Mouse (Mus musculus) lung, embryonic 15.5 days (tissue): Measurements from ENCODE around the gene Macc1. TPM values are rescaled to one million over a fixed set of nuclear protein-coding genes. Genes with fewer than 3 reads are reported as not detected.

Experiments used
- ATAC-seq: fragments of 200-750 bp; cut with Nextera tagmentation; 2 replicates; pipeline ENCODE4 v1.8.0; 2017; ENCODE audit warnings: moderate number of reproducible peaks, borderline replicate concordance; ENCODE audit not compliant: low FRiP score, low TSS enrichment; ENCODE audit errors: extremely low read depth
- H3K27ac ChIP-seq: fragments of 300-500 bp; sonication (generic); 2 replicates; pipeline ENCODE4 v1.5.1; 2015; ENCODE audit warnings: moderate library complexity, mild to moderate bottlenecking, inconsistent platforms
- H3K27me3 ChIP-seq: fragments of 300-500 bp; sonication (generic); 2 replicates; pipeline ENCODE4 v1.6.1; 2015; ENCODE audit warnings: inconsistent platforms
- H3K36me3 ChIP-seq: fragments of 300-500 bp; sonication (generic); 2 replicates; pipeline ENCODE4 v1.6.1; 2015; ENCODE audit warnings: inconsistent platforms
- H3K4me1 ChIP-seq: fragments of 300-500 bp; sonication (generic); 2 replicates; pipeline ENCODE4 v1.6.1; 2015; ENCODE audit warnings: inconsistent platforms
- H3K4me2 ChIP-seq: fragments of 300-500 bp; sonication (generic); 2 replicates; pipeline ENCODE4 v1.6.1; 2015; ENCODE audit warnings: inconsistent platforms, mild to moderate bottlenecking, moderate library complexity
- H3K4me3 ChIP-seq: fragments of 300-500 bp; sonication (generic); 2 replicates; pipeline ENCODE4 v1.5.1; 2015; ENCODE audit warnings: mild to moderate bottlenecking, inconsistent platforms
- H3K9ac ChIP-seq: fragments of 300-500 bp; sonication (generic); 2 replicates; pipeline ENCODE4 v1.6.1; 2015; ENCODE audit warnings: inconsistent platforms
- H3K9me3 ChIP-seq: fragments of 300-500 bp; sonication (generic); 2 replicates; pipeline ENCODE4 v1.6.1; 2016; ENCODE audit warnings: inconsistent platforms
- WGBS: fragments of 180-500 bp; shearing (Covaris S2); methylation state at CpG from one replicate; pipeline ENCODE4 v1.1.7; 2015; 5-methylcytosine and 5-hydroxymethylcytosine counted together
- polyA plus RNA-seq: library from polyadenylated mRNA; unstranded; fragments of >200 nt; fragmentation: Nextera tagmentation; extraction: Ambion mirVana; gene quantifications from 2 replicates; pipeline ENCODE4 v1.2.1, GENCODE M21; 2015

Macc1 gene
- polyA plus RNA-seq, 1 experiment from 2014 or later = 1.1 TPM

DNA sequence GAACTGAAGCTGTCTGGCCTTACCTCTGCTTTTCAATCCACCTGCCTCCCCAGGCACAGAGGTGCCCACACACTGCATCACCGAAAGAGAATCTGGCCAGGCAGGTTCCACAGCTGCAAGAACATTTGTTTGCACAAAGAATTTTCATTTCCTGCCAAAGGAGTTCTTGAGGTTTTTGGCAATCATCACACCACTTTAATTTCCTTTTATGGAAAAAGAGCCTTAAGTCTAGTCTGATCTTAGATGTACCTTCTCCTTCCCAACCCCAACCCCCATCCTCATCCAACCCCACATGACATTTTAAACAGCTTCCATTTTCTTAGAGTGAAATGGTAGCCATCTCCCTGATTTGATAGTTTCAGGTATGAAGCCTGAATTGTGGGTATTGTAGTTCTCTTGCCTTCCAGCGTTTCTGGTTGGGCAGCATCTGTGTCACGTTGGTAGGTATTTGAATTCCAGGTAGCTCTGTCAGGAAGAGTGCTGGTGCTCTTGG lies 76.2 kb downstream of the Macc1 start:
- ATAC-seq = peak; percentile 95
- Histone ChIP-seq H3K4me3 (no peak overlapping the region), H3K9ac (no peak overlapping the region), H3K4me1 (no peaks in the 10 kb centered on the region), H3K27ac (peak overlapping the region; percentile 27), H3K36me3 (no peaks in the 10 kb centered on the region), H3K27me3 (no peaks in the 10 kb centered on the region; the same call in 1 of the 2 replicates), H3K9me3 (no peaks in the 10 kb centered on the region), H3K4me2 (no peak overlapping the region; the same call in 1 of the 2 replicates)
- WGBS = 33% methylated on average over 3 of the region's 3 CpGs

DNA sequence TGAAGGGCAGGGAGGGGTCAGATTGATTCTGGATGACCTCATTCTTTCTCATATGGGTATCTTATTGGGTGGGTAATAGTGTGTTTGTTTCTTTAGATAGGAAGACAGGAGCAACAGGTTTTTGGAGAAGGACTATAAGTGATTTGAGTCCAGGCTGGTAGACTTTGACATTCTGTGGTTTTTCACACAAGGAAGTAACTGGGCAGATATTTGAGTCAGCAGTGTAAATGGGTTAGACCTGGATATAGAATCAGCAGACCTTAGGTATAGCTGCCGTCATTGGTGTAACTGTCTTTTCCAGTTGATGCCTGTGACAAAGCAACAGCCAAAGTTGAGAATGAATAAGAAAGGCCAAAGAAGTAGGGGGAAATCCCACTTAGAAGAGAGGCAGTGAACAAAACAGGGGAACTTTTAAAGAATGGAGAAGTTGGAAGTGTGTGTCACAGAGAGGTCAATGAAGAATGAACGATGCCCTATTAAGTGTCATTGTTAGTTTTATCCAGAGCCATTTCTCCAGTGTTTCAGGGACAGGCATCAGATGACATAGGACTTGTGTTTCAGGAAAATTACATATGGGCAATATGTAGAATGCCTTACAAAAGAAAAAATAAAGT lies 84.1 kb downstream of the Macc1 start:
- Histone ChIP-seq H3K4me2 (no peak overlapping the region), H3K4me3 (no peak overlapping the region), H3K4me1 (no peaks in the 10 kb centered on the region), H3K27me3 (no peaks in the 10 kb centered on the region), H3K27ac (no peak overlapping the region), H3K9me3 (no peaks in the 10 kb centered on the region), H3K36me3 (no peaks in the 10 kb centered on the region), H3K9ac (no peak overlapping the region)
- no peak for ATAC-seq
- WGBS = 81% methylated on average over 2 of the region's 2 CpGs

DNA sequence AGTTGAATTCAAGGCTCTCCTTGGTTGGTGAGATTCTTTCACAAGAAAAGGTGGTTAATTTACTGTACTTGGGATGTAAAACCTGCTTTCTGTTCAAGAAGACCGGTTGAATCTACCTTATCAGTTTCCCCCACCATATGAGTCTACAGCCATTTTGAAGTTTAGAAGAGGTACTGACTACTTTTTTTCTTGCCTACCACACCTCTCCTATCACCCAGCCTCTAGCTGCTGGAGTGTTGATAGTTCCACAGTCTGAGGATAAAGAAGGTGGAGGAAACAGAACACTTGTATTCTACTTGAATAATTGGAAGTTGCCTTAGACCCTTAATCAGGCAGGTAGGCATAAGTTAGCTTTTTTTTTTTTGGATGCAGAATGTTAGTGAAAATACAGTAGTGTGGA lies 88.2 kb downstream of the Macc1 start:
- no peak overlapping the region for H3K27ac ChIP-seq
- 85% methylated on average over 1 of the region's 1 CpGs for WGBS
- H3K9ac ChIP-seq = no peak overlapping the region
- H3K9me3 ChIP-seq = no peaks in the 10 kb centered on the region
- no peak overlapping the region for H3K4me2 ChIP-seq
- no peaks in the 10 kb centered on the region for H3K36me3 ChIP-seq
- H3K27me3 ChIP-seq = no peaks in the 10 kb centered on the region
- H3K4me1 ChIP-seq = no peaks in the 10 kb centered on the region
- H3K4me3 ChIP-seq = no peak overlapping the region
- ATAC-seq = no peak

DNA sequence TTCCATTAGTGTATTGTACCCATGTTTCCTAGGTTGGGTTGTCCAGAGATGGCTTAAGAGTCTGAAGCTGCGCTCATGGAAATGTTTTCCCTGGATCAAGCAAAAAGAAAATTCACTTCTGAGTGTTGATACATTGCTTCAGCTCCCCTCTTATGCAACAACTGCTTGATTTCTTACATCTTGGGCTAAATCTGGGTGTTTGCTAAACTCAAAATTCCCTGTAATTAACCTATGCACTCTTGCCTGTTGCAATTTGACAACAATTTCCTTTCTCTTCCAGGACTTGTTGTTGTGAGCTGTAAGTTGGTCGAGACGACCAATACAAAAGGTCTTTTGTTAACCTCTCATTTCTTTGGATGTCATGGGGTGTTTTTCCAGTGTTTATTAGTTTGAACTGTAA lies 88.7 kb downstream of the Macc1 start:
- Histone ChIP-seq H3K4me1 (no peaks in the 10 kb centered on the region), H3K27ac (no peak overlapping the region), H3K27me3 (no peaks in the 10 kb centered on the region), H3K36me3 (no peaks in the 10 kb centered on the region), H3K4me3 (no peak overlapping the region), H3K9me3 (no peaks in the 10 kb centered on the region), H3K4me2 (no peak overlapping the region), H3K9ac (no peak overlapping the region)
- 67% methylated on average over 3 of the region's 3 CpGs for WGBS
- ATAC-seq = no peak

DNA sequence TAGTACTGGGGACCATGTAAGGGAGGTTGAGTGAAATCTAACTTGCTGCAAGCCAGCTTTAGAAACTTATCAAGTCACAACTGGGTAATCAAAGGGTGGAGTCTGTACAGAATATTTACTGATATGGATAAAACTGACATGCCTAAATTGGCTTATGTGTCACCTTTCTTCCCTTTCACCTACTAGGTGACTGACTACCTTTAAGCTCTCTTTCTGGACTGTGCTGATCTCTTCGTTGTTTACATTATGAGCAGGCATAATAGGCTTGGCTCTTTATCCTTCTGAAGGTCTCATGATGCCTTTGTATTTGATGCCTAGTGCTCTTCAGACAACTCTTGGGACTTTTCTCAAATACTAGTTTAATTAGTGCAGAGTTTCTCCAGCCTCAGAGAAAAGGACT lies 90.7 kb downstream of the Macc1 start:
- Histone ChIP-seq H3K27me3 (no peaks in the 10 kb centered on the region), H3K4me1 (no peaks in the 10 kb centered on the region), H3K9me3 (no peaks in the 10 kb centered on the region), H3K9ac (no peak overlapping the region), H3K27ac (no peak overlapping the region), H3K4me3 (no peak overlapping the region), H3K36me3 (no peaks in the 10 kb centered on the region), H3K4me2 (no peak overlapping the region)
- ATAC-seq = no peak
- WGBS = 77% methylated on average over 1 of the region's 1 CpGs

DNA sequence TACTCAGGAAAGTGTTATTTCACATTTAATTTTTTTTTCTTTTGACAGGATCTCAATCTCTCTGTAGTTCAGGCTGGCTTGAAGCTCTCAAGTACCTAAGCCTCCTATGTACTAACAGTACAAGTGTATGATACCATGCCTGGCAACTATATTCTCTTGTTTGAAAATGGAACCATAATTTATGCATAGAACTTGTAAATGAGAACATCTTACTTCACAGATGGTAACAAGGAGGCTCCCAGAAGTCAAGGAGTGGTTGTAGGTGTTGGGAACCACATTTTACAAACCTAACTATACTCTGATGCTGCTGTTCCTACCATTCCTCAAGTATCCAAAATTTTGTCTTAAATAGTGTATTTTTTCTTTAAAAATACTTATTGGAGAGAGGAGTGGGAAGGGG lies 96.5 kb downstream of the Macc1 start:
- Histone ChIP-seq H3K4me3 (no peak overlapping the region), H3K9ac (no peak overlapping the region), H3K27me3 (no peaks in the 10 kb centered on the region), H3K4me2 (no peak overlapping the region), H3K36me3 (no peaks in the 10 kb centered on the region), H3K4me1 (no peaks in the 10 kb centered on the region), H3K9me3 (no peaks in the 10 kb centered on the region), H3K27ac (no peak overlapping the region)
- ATAC-seq = no peak

DNA sequence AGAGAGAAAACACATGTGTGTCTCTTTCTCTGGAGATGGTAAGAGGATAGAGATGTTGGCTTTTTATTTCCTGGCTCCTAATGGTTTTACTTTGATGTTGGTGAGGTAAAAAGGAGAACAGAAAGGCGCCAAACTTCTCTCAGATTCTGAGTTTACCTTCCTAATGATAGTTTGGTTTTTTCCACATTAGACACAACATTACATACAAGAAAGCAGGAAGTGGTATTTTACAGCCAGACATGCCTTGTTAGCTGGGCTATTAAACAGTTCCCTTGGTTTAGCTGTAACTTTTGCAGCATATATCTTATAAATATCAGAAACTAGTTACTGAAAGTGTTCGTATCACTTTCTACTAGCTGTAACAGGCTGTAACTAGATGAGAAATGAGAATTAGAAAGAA lies 96.9 kb downstream of the Macc1 start:
- H3K9ac ChIP-seq = no peak overlapping the region
- H3K36me3 ChIP-seq = no peaks in the 10 kb centered on the region
- no peaks in the 10 kb centered on the region for H3K4me1 ChIP-seq
- no peak overlapping the region for H3K4me2 ChIP-seq
- no peak for ATAC-seq
- no peaks in the 10 kb centered on the region for H3K27me3 ChIP-seq
- 75% methylated on average over 2 of the region's 2 CpGs for WGBS
- no peaks in the 10 kb centered on the region for H3K9me3 ChIP-seq
- H3K27ac ChIP-seq = no peak overlapping the region
- H3K4me3 ChIP-seq = no peak overlapping the region

DNA sequence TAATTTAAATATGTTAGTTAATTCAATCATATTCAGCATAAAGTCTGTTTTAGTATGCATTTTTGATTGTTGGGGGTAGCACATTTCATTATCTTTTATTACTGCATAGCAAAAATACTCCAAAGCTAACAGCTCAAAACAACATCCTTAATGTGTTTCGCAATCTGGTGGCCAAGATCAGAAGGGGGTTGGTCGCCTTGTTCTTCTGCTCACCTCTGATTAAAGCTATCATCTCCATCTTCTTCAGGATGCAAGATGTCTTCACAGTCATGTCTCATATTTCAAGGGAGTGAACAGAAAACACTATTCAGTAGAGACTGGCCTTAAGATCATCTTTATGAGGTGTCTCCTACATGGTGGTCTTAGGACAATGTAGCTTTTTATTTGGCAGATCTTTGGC lies 97.9 kb downstream of the Macc1 start:
- ATAC-seq = no peak
- no peaks in the 10 kb centered on the region for H3K4me1 ChIP-seq
- H3K36me3 ChIP-seq = no peaks in the 10 kb centered on the region
- no peak overlapping the region for H3K27ac ChIP-seq
- no peak overlapping the region for H3K9ac ChIP-seq
- H3K4me3 ChIP-seq = no peak overlapping the region
- WGBS = 71% methylated on average over 2 of the region's 2 CpGs
- no peak overlapping the region for H3K4me2 ChIP-seq
- no peaks in the 10 kb centered on the region for H3K27me3 ChIP-seq
- H3K9me3 ChIP-seq = no peaks in the 10 kb centered on the region

DNA sequence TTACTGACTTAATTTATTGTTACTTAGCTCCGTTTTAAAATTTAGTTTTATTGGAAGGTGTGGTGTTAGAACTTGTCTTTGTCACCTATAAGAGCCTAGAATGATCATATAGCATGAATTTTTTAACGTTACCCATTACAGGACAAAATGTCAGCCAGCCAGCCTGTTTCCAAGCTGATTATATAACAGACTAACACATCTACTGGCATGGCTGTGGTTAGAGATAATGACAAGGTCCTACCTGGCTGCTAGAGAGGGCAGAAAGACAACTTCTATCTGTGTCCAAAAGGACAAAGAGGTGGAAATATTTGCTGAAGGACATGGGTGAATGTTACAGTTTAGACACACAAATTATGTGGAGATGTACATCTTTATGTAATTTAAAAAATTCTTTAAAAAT lies 101.8 kb downstream of the Macc1 start:
- 74% methylated on average over 2 of the region's 2 CpGs for whole genome bisulfite sequencing
- Histone ChIP-seq H3K4me2 (no peak overlapping the region), H3K9ac (no peak overlapping the region), H3K4me3 (no peak overlapping the region), H3K27ac (no peak overlapping the region), H3K27me3 (no peaks in the 10 kb centered on the region), H3K36me3 (no peaks in the 10 kb centered on the region), H3K4me1 (no peaks in the 10 kb centered on the region), H3K9me3 (no peaks in the 10 kb centered on the region)
- no peak for ATAC-seq

DNA sequence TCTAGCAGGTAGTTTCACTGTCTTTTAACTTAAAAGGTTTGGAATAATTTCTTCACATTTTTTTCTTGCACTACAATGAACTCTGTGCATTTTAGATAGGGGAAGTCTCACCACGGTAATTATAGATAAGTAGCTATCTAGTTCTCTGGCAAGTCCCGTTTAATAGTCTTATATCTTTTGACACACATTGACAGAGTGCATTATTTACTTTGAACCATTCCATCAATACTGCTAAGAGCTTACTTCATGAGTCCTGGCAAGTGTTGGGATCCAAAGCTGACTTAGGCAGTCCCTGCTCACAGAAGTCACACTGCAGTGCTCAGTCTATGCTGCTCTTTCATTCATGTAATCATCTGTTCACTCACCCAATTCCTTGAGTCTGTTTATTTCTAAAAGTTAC lies 111.7 kb downstream of the Macc1 start:
- no peak overlapping the region for H3K27ac ChIP-seq
- H3K36me3 ChIP-seq = no peaks in the 10 kb centered on the region
- H3K9me3 ChIP-seq = no peaks in the 10 kb centered on the region
- 49% methylated on average over 2 of the region's 2 CpGs for WGBS
- H3K4me1 ChIP-seq = no peaks in the 10 kb centered on the region
- no peak overlapping the region for H3K4me3 ChIP-seq
- ATAC-seq = no peak
- no peak overlapping the region for H3K4me2 ChIP-seq
- H3K27me3 ChIP-seq = no peaks in the 10 kb centered on the region
- H3K9ac ChIP-seq = no peak overlapping the region

DNA sequence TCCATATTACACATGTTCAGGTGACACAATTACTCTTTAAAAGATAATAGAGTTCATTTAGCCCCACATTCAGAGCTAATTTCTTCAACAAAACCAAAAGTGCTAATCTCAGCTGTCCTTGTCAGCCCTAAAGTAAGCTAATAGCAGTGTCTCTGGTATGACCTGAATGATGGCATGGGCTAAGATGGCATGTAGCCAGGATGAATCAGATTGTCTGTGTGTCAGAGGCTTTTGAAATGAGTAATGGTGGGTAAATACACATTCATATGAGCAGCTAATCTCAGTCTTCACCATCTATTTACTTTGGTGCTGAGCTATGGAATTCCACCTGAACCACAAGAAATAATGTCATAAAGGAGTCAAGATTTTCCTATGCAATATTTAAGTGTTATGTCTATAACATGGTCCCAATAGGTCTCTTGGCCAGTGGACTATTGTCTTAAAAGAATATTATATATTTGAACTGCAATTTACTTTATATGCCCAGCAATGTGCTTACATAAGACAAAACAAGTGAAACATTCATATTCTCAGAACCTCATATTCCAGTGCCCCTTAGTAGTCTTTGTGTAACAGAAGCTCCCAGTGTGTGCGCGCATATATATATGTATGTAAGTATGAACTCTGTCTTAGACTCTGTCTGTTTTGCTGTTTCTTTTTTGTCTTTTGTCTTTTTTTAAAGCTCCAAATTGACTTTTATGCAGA lies 112.3 kb downstream of the Macc1 start:
- H3K4me3 ChIP-seq = no peak overlapping the region
- ATAC-seq = no peak
- H3K4me1 ChIP-seq = no peaks in the 10 kb centered on the region
- H3K27me3 ChIP-seq = no peaks in the 10 kb centered on the region
- no peak overlapping the region for H3K4me2 ChIP-seq
- H3K36me3 ChIP-seq = no peaks in the 10 kb centered on the region
- H3K9ac ChIP-seq = no peak overlapping the region
- H3K9me3 ChIP-seq = no peaks in the 10 kb centered on the region
- 95% methylated on average over 2 of the region's 2 CpGs for WGBS
- H3K27ac ChIP-seq = no peak overlapping the region

DNA sequence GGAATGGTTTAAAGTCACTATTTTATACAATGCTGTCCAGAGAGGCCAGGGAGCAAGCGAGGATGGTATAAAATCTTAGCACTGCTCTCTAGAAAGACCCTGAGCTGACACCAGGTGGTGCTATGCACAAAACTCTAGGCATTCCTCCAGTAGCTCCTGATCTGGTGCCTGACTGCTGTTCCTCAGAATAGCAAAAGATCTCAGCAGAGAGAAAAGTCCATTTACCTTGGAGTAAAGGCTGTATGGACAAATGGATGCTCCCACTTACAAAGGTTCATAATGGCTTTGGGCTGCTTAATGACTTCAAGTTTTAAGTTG lies 112.8 kb downstream of the Macc1 start:
- H3K4me3 ChIP-seq = no peak overlapping the region
- H3K9ac ChIP-seq = no peak overlapping the region
- H3K27me3 ChIP-seq = no peaks in the 10 kb centered on the region
- WGBS = 73% methylated on average over 1 of the region's 1 CpGs
- no peaks in the 10 kb centered on the region for H3K9me3 ChIP-seq
- no peak overlapping the region for H3K4me2 ChIP-seq
- no peak for ATAC-seq
- H3K4me1 ChIP-seq = no peaks in the 10 kb centered on the region
- H3K36me3 ChIP-seq = no peaks in the 10 kb centered on the region
- H3K27ac ChIP-seq = no peak overlapping the region

DNA sequence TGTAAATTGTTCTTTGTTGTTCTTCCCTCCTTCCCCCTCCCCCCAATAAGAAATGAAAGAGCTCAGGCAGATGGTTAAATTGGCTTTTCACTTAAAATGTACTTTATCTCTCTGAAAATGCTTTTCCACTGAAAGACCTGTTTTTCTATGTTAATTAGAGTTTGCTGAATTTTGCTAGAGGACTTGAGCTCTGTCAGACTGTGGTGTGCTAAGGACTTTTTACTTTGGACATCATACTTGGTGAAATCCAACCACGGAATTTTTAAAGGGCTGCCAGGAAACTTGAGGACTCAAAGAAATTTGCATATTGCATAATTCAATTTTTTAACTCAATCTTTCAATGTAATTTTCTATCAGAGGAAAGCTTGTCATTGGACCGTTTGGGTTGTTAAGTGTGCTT lies 126.7 kb downstream of the Macc1 start:
- Histone ChIP-seq H3K27me3 (no peaks in the 10 kb centered on the region), H3K4me2 (no peak overlapping the region), H3K4me1 (no peaks in the 10 kb centered on the region), H3K36me3 (no peaks in the 10 kb centered on the region), H3K9me3 (no peaks in the 10 kb centered on the region), H3K4me3 (no peak overlapping the region), H3K9ac (no peak overlapping the region), H3K27ac (no peak overlapping the region)
- WGBS = 57% methylated on average over 2 of the region's 2 CpGs
- ATAC-seq = no peak
